ENCODE assay signal across 8 mouse cellular contexts in the genomic region with DNA sequence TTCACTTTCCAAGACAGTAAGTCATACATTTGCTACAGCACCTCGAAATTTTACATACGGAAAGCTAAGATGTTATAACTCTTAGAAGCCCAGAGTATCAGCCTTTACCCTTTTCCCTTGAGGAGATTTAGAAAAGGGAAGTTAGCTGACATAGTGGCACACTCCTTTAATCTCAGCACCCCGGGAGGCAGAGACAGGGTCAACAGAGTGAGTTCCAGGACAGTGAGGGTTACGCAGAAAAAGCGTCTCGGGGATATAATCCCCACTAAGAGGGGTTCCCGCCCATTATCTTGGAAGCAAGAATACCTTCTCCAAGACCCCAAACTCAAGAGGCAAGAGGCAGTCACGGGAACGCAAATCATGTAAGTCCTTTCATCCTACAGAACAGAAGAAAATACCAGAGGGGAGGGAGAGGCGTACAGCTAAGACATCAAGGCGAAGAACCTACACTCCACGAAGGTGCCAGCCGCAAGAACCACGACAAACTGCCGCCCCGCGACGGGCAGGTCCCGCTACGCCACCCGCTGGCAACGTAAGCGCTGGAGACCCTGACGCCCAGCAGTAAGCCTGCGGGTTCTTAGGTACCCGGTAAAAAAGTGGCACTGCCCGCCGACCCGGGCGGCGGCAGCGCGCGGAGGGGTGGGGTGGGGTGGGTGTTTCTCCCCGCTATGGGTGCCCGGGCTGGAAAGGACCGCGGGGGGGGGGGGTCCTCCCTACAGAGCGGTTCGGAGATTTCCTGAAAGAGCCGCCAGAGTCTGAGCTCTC. TPM values are rescaled to one million over a fixed set of nuclear protein-coding genes. Genes with fewer than 3 reads are reported as not detected.
DNase-seq lines count a peak whose midpoint lies in the region; ATAC-seq lines count a peak whose summit lies in the region.

No protein-coding gene starts in this region.

- peak overlapping the region; percentile 96 for H3K9ac ChIP-seq in hindbrain, embryonic 13.5 days

- WGBS in hindbrain, embryonic 13.5 days = 4% methylated on average over 39 of the region's 41 CpGs
- whole genome bisulfite sequencing in limb, embryonic 10.5 days = 3% methylated on average over 39 of the region's 41 CpGs

- peak overlapping the region; percentile 88 for H3K4me2 ChIP-seq in hindbrain, embryonic 13.5 days

- peaks cover 32% of the 10 kb centered on the region for H3K36me3 ChIP-seq in erythroblast, embryonic 14.5 days (ENCODE audit: control insufficient read depth)
- H3K36me3 ChIP-seq in hindbrain, embryonic 13.5 days = peaks cover 5% of the 10 kb centered on the region; the same call in 1 of the 2 replicates
- H3K36me3 ChIP-seq in limb, embryonic 10.5 days = peaks cover 28% of the 10 kb centered on the region

- H3K9me3 ChIP-seq in erythroblast, embryonic 14.5 days (ENCODE audit: control insufficient read depth, low read length) = no peaks in the 10 kb centered on the region
- no peaks in the 10 kb centered on the region for H3K9me3 ChIP-seq in hindbrain, embryonic 13.5 days
- no peaks in the 10 kb centered on the region for H3K9me3 ChIP-seq in limb, embryonic 10.5 days (replicated peaks)

- H3K4me1 ChIP-seq in erythroblast, embryonic 14.5 days (ENCODE audit: control insufficient read depth) = peaks cover 42% of the 10 kb centered on the region
- peaks cover 23% of the 10 kb centered on the region for H3K4me1 ChIP-seq in hindbrain, embryonic 13.5 days (replicated peaks)
- H3K4me1 ChIP-seq in limb, embryonic 10.5 days = peaks cover 19% of the 10 kb centered on the region

- peak; percentile 23 for DNase-seq in cerebellum, adult 11 months
- peak; percentile 38 for DNase-seq in adrenal gland, postnatal 25 days
- DNase-seq in limb, embryonic 10.5 days (ENCODE audit: low spot score) = peak; percentile 46
- DNase-seq in mesoderm, embryonic 11.5 days (ENCODE audit: low read depth, low spot score) = peak; percentile 12
- peak; percentile 23 to 29 for DNase-seq in spleen, postnatal 36 days (ENCODE audit: low spot score in 2 of 2)

- peaks cover 3% of the 10 kb centered on the region for H3K27me3 ChIP-seq in erythroblast, embryonic 14.5 days (ENCODE audit: control insufficient read depth)
- no peaks in the 10 kb centered on the region for H3K27me3 ChIP-seq in hindbrain, embryonic 13.5 days
- no peaks in the 10 kb centered on the region for H3K27me3 ChIP-seq in limb, embryonic 10.5 days (ENCODE audit: low read depth, poor library complexity, severe bottlenecking)

- ATAC-seq in cerebellum, adult (ENCODE audit: insufficient number of reproducible peaks, low FRiP score, low TSS enrichment) = no peak
- ATAC-seq in hindbrain, embryonic 13.5 days (ENCODE audit: low FRiP score) = no peak

- peak overlapping the region; percentile 90 for H3K27ac ChIP-seq in hindbrain, embryonic 13.5 days
- H3K27ac ChIP-seq in limb, embryonic 10.5 days = peak overlapping the region; percentile 92

- H3K4me3 ChIP-seq in erythroblast, embryonic 14.5 days (replicated peaks) = peak overlapping the region; percentile 89
- H3K4me3 ChIP-seq in hindbrain, embryonic 13.5 days = peak overlapping the region; percentile 94
- H3K4me3 ChIP-seq in limb, embryonic 10.5 days = peak overlapping the region; percentile 98

RNA-seq across cellular contexts. Expression of a gene that starts 0.7 kb away (rescaled TPM):
- 50.2 and 68.6 TPM in 2 replicates for total RNA-seq in adrenal gland, postnatal 25 days (2021)
- polyA plus RNA-seq in erythroblast, embryonic 14.5 days (2012) = 0.39 and 0.46 TPM in 2 replicates
- 82.1 and 84.7 TPM in 2 replicates for polyA plus RNA-seq in hindbrain, embryonic 13.5 days (2015; fragmentation: Nextera tagmentation; extraction: Ambion mirVana)
- 108 and 119 TPM in 2 replicates for polyA plus RNA-seq in limb, embryonic 10.5 days (2016; fragmentation: Nextera tagmentation; extraction: Ambion mirVana)

RNA-seq across cellular contexts. Expression of a gene that starts 34.5 kb away (rescaled TPM):
- 5.9 and 7.6 TPM in 2 replicates for total RNA-seq in adrenal gland, postnatal 25 days (2021)
- polyA plus RNA-seq in erythroblast, embryonic 14.5 days (2012) = 0.02 TPM in 1 of 2 replicates, not detected in the other
- polyA plus RNA-seq in hindbrain, embryonic 13.5 days (2015; fragmentation: Nextera tagmentation; extraction: Ambion mirVana) = 7.7 and 8.2 TPM in 2 replicates
- 0.54 and 1.2 TPM in 2 replicates for polyA plus RNA-seq in limb, embryonic 10.5 days (2016; fragmentation: Nextera tagmentation; extraction: Ambion mirVana)

Comparison
In these comparisons a context has a peak if more than half of its experiments do, and no peak if none do; other contexts are left out.
1. RNA of a gene that starts 0.7 kb away (polyA plus RNA-seq): 108 to 119 TPM in limb, embryonic 10.5 days and 82.1 to 84.7 TPM in hindbrain, embryonic 13.5 days; 0.39 to 0.46 TPM in erythroblast, embryonic 14.5 days; every median in the first group is over 10 times any median in the second.
2. Peak in every context shown above with its lines, with median percentiles within 50 percentile points of each other: DNase-seq and H3K4me3 ChIP-seq.